Mouse (Mus musculus): ENCODE measurements around the gene Adtrp. TPM values are rescaled to one million over a fixed set of nuclear protein-coding genes. Genes with fewer than 3 reads are reported as not detected.

Gene Adtrp
- polyA plus RNA-seq, 1 experiment from 2014 or later: 0.33 TPM

GRCm38 (mm10) chr13:41740456-41741085 lies 106.9 kb downstream of the Adtrp start:
- H3K4me1 ChIP-seq: peaks cover 19% of the 10 kb centered on the region
- H3K27ac ChIP-seq (replicated peaks): no peak overlapping the region
- H3K9me3 ChIP-seq: no peaks in the 10 kb centered on the region
- WGBS: 56% methylated on average over 5 of the region's 5 CpGs
- no peaks in the 10 kb centered on the region for H3K27me3 ChIP-seq (replicated peaks)
- no peak overlapping the region for H3K4me3 ChIP-seq
- no peak for ATAC-seq (ENCODE audit: extremely low read depth, insufficient number of reproducible peaks, low FRiP score, low TSS enrichment)
- no peak overlapping the region for H3K9ac ChIP-seq
- no peak overlapping the region for H3K4me2 ChIP-seq
- H3K36me3 ChIP-seq: no peaks in the 10 kb centered on the region

- H3K27me3 ChIP-seq (replicated peaks): no peaks in the 10 kb centered on the region
- peaks cover 21% of the 10 kb centered on the region for H3K4me1 ChIP-seq
- H3K9ac ChIP-seq: peak overlapping the region; percentile 48
- peak overlapping the region; percentile 89 for H3K27ac ChIP-seq (replicated peaks)
- H3K4me3 ChIP-seq: no peak overlapping the region
- peak overlapping the region; percentile 3; the same call in 1 of the 2 replicates for H3K4me2 ChIP-seq
- WGBS: 36% methylated on average over 10 of the region's 10 CpGs
- no peaks in the 10 kb centered on the region for H3K9me3 ChIP-seq
- ATAC-seq (ENCODE audit: extremely low read depth, insufficient number of reproducible peaks, low FRiP score, low TSS enrichment): no peak
- H3K36me3 ChIP-seq: no peaks in the 10 kb centered on the region
Measured at GRCm38 (mm10) chr13:41737628-41738309, 109.7 kb downstream of the Adtrp start.

- Histone ChIP-seq H3K36me3 (no peaks in the 10 kb centered on the region), H3K4me3 (no peak overlapping the region), H3K4me2 (no peak overlapping the region), H3K27ac (replicated peaks) (peak overlapping the region; percentile 90), H3K4me1 (peaks cover 13% of the 10 kb centered on the region), H3K9ac (no peak overlapping the region), H3K27me3 (replicated peaks) (no peaks in the 10 kb centered on the region), H3K9me3 (no peaks in the 10 kb centered on the region)
- 21% methylated on average over 8 of the region's 8 CpGs for WGBS
- peak; percentile 66; the same call in 1 of the 2 replicates for ATAC-seq (ENCODE audit: extremely low read depth, insufficient number of reproducible peaks, low FRiP score, low TSS enrichment)
Measured at GRCm38 (mm10) chr13:41729660-41730059, 117.8 kb downstream of the Adtrp start.

GRCm38 (mm10) chr13:41727803-41728202 lies 119.7 kb downstream of the Adtrp start:
- no peak overlapping the region for H3K27ac ChIP-seq (replicated peaks)
- no peak overlapping the region for H3K4me2 ChIP-seq
- H3K36me3 ChIP-seq: no peaks in the 10 kb centered on the region
- WGBS: 85% methylated on average over 3 of the region's 3 CpGs
- H3K9ac ChIP-seq: no peak overlapping the region
- no peaks in the 10 kb centered on the region for H3K27me3 ChIP-seq (replicated peaks)
- H3K9me3 ChIP-seq: no peaks in the 10 kb centered on the region
- ATAC-seq (ENCODE audit: extremely low read depth, insufficient number of reproducible peaks, low FRiP score, low TSS enrichment): no peak
- no peak overlapping the region for H3K4me3 ChIP-seq
- H3K4me1 ChIP-seq: peaks cover 13% of the 10 kb centered on the region

GRCm38 (mm10) chr13:41719331-41719730 lies 128.2 kb downstream of the Adtrp start:
- 88% methylated on average over 16 of the region's 16 CpGs for WGBS
- H3K4me1 ChIP-seq: no peaks in the 10 kb centered on the region
- H3K9me3 ChIP-seq: no peaks in the 10 kb centered on the region
- no peaks in the 10 kb centered on the region for H3K27me3 ChIP-seq (replicated peaks)
- no peak overlapping the region for H3K4me3 ChIP-seq
- no peak for ATAC-seq (ENCODE audit: extremely low read depth, insufficient number of reproducible peaks, low FRiP score, low TSS enrichment)
- no peaks in the 10 kb centered on the region for H3K36me3 ChIP-seq
- H3K27ac ChIP-seq (replicated peaks): no peak overlapping the region
- no peak overlapping the region for H3K9ac ChIP-seq
- no peak overlapping the region for H3K4me2 ChIP-seq

- H3K4me2 ChIP-seq: no peak overlapping the region
- no peak overlapping the region for H3K4me3 ChIP-seq
- WGBS: 82% methylated on average over 4 of the region's 4 CpGs
- no peak overlapping the region for H3K27ac ChIP-seq (replicated peaks)
- H3K36me3 ChIP-seq: no peaks in the 10 kb centered on the region
- H3K9ac ChIP-seq: no peak overlapping the region
- H3K9me3 ChIP-seq: no peaks in the 10 kb centered on the region
- no peaks in the 10 kb centered on the region for H3K27me3 ChIP-seq (replicated peaks)
- H3K4me1 ChIP-seq: no peaks in the 10 kb centered on the region
- no peak for ATAC-seq (ENCODE audit: extremely low read depth, insufficient number of reproducible peaks, low FRiP score, low TSS enrichment)
Measured at GRCm38 (mm10) chr13:41718051-41718450, 129.4 kb downstream of the Adtrp start.

Other genes starting within 250 kb of the Adtrp start
- 11.4 and 12.7 TPM in 2 replicates for gene Tmem170b, start 241.8 kb downstream of the Adtrp start, polyA plus RNA-seq (2015; fragmentation: Nextera tagmentation; extraction: Ambion mirVana)
- 8.3 and 8.5 TPM in 2 replicates for gene Hivep1, start 204.3 kb upstream of the Adtrp start, polyA plus RNA-seq (2015; fragmentation: Nextera tagmentation; extraction: Ambion mirVana)

All from heart, embryonic 13.5 days (tissue).